Mouse (Mus musculus): ENCODE data around the gene Agfg1. TPM values are rescaled to one million over a fixed set of nuclear protein-coding genes. Genes with fewer than 3 reads are reported as not detected.

Gene Agfg1
- polyA plus RNA-seq (2015; fragmentation: Nextera tagmentation; extraction: Ambion mirVana), result 22.9 and 28.1 TPM in 2 replicates

DNA sequence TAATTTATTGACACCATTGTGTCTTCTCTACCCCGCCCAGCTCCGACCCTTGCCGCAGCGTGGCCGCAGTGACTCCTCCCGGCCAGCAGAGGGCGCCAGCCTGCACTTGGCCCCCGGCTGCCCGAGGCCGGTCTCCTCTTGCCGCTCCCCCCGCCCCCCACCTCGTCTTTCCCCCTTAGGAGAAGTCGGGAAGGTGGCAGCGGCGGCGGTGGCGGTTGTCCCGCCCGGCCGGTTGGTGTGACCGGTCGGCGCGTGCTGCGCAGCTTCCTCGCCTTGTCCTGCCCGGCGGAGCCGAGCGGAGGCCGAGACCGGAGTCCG is at the start of gene Agfg1:
TSS of gene Agfg1 (plus strand) at position 188 of the 318 bp plus-strand sequence.
- under 1% methylated on average over 34 of the region's 34 CpGs for WGBS
- Histone ChIP-seq H3K9ac (peak within 1 kb of the TSS; percentile 91), H3K36me3 (no peaks in the 10 kb centered on the region)

DNA sequence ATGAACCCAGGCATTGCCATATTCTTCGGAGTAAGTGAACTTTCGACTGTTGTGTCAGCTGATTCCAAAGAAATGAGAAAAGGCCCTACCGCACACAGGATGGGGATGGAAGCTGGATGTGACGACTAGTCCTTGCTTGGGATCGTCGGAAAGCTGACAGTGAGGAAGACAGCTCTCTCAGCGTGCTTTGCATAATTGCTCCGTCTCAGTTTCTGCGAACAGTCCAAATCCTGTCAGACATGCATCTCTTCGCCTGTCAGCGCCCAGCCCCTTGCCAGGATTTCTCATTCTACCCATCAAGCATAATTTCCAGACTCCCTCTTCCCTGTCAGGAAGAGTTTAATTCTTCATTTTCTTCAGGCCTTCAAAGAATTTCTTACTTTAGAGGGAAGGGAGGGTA is 48.2 kb upstream of the Agfg1 start:
- WGBS, result 60% methylated on average over 11 of the region's 11 CpGs
- Histone ChIP-seq H3K36me3 (no peaks in the 10 kb centered on the region), H3K9me3 (no peaks in the 10 kb centered on the region), H3K27ac (no peak overlapping the region), H3K27me3 (no peaks in the 10 kb centered on the region), H3K4me2 (no peak overlapping the region), H3K9ac (no peak overlapping the region), H3K4me1 (peaks cover 13% of the 10 kb centered on the region), H3K4me3 (no peak overlapping the region)
- no peak for ATAC-seq (ENCODE audit: insufficient number of reproducible peaks, insufficient read depth, low FRiP score, low TSS enrichment, low read depth)

More for the DNA sequence above, at the start of gene Agfg1:
- Histone ChIP-seq H3K9me3 (no peaks in the 10 kb centered on the region), H3K4me3 (peak within 1 kb of the TSS; percentile 96), H3K27me3 (no peaks in the 10 kb centered on the region), H3K27ac (peak within 1 kb of the TSS; percentile 76), H3K4me2 (peak within 1 kb of the TSS; percentile 85), H3K4me1 (peaks cover 14% of the 10 kb centered on the region)
- ATAC-seq (ENCODE audit: insufficient number of reproducible peaks, insufficient read depth, low FRiP score, low TSS enrichment, low read depth), result peak; percentile 77

DNA sequence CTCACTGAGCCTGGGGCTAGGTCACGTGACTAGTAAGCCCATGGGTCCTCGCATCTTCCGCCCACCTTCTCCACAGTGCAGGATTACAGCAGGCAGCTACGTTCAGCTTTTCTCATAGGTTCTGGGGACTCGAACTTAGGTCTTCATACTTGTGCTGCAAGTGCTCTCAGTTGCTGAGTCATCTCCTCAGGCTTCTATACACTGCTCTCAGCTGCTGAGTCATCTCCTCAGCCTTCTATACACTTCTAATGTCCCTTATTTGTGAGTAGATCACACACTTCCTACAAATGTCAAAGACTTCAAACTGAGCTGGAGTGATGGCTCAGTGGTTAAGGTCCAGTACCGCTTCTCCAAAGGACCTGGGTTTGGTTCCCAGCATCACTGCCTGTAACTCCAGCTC is 47.0 kb upstream of the Agfg1 start:
- H3K4me2 ChIP-seq, result no peak overlapping the region
- H3K9me3 ChIP-seq, result no peaks in the 10 kb centered on the region
- no peaks in the 10 kb centered on the region for H3K27me3 ChIP-seq
- 92% methylated on average over 6 of the region's 6 CpGs for WGBS
- no peak overlapping the region for H3K27ac ChIP-seq
- no peak overlapping the region for H3K9ac ChIP-seq
- peaks cover 13% of the 10 kb centered on the region for H3K4me1 ChIP-seq
- ATAC-seq (ENCODE audit: insufficient number of reproducible peaks, insufficient read depth, low FRiP score, low TSS enrichment, low read depth), result no peak
- no peak overlapping the region for H3K4me3 ChIP-seq
- no peaks in the 10 kb centered on the region for H3K36me3 ChIP-seq

DNA sequence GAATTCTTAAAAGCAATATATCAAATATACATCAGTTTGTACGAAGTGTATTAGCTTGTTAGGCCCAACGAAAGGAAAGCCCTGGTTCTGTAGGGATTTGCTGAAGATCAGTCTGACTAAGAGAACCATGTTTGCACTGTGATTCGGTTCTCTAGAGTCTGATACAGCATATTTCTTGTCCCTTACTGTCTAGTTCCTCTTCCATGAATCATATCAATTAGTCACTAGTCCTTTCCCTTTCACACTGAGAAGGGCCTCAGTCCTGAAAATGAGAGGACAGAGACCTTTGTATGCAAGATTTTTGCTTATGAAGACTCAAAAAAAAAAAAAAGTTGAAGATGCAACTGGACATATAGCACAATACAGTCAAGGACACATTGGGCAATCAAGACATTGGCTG is 46.2 kb upstream of the Agfg1 start:
- no peaks in the 10 kb centered on the region for H3K27me3 ChIP-seq
- H3K36me3 ChIP-seq, result no peaks in the 10 kb centered on the region
- no peak overlapping the region for H3K9ac ChIP-seq
- H3K4me1 ChIP-seq, result peaks cover 6% of the 10 kb centered on the region
- no peaks in the 10 kb centered on the region for H3K9me3 ChIP-seq
- no peak overlapping the region for H3K27ac ChIP-seq
- H3K4me2 ChIP-seq, result no peak overlapping the region
- WGBS, result 85% methylated on average over 3 of the region's 3 CpGs
- ATAC-seq (ENCODE audit: insufficient number of reproducible peaks, insufficient read depth, low FRiP score, low TSS enrichment, low read depth), result no peak
- H3K4me3 ChIP-seq, result no peak overlapping the region

DNA sequence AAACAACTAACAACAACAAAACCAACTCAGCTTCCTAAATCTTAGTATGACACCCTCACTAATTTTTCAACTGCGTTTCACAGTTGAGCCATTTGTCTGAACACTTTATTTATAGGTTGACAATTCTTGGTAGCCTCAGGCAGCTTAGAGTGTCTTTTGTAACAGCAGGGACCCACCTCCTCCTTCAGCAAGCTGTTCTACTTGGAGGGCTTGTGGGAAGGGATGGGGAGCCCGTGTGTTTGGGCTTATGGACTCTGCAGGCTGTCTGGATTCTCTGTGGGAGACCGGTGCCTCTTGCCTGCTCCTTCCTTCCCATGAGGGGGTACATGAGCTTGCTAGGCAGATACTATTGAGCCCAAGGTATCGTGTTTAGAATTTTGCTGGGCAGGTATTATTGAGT is 45.3 kb upstream of the Agfg1 start:
- WGBS, result 49% methylated on average over 4 of the region's 4 CpGs

DNA sequence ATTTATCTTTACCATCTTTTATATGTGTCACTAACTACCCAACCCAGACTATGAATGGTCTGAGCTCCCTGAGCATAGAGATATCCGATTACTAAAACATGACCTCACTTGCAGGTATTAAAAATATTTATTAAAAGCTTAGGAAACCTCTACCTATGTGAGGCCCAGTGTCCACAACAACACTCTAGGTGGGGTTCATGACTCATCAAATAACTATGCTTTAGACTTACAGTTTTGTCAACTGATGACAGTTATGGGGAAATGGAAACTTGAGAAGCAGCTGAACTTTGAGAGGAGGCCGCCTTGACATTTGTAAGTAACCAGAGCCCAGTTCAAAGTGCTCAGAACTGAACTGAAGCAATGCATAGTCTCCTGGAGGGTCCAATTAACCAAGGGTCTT is 44.1 kb upstream of the Agfg1 start:
- no peak overlapping the region for H3K4me3 ChIP-seq
- no peak overlapping the region for H3K4me2 ChIP-seq
- H3K4me1 ChIP-seq, result peaks cover 5% of the 10 kb centered on the region; the same call in 1 of the 2 replicates
- no peaks in the 10 kb centered on the region for H3K27me3 ChIP-seq
- no peaks in the 10 kb centered on the region for H3K36me3 ChIP-seq
- no peak for ATAC-seq (ENCODE audit: insufficient number of reproducible peaks, insufficient read depth, low FRiP score, low TSS enrichment, low read depth)
- H3K27ac ChIP-seq, result no peak overlapping the region
- no peak overlapping the region for H3K9ac ChIP-seq
- no peaks in the 10 kb centered on the region for H3K9me3 ChIP-seq
- WGBS, result 65% methylated on average over 2 of the region's 2 CpGs

More for the DNA sequence above, 45.3 kb upstream of the Agfg1 start:
- Histone ChIP-seq H3K4me3 (no peak overlapping the region), H3K9me3 (no peaks in the 10 kb centered on the region), H3K27ac (no peak overlapping the region), H3K9ac (no peak overlapping the region), H3K4me2 (no peak overlapping the region), H3K36me3 (no peaks in the 10 kb centered on the region), H3K4me1 (peaks cover 5% of the 10 kb centered on the region; the same call in 1 of the 2 replicates), H3K27me3 (no peaks in the 10 kb centered on the region)
- ATAC-seq (ENCODE audit: insufficient number of reproducible peaks, insufficient read depth, low FRiP score, low TSS enrichment, low read depth), result no peak

DNA sequence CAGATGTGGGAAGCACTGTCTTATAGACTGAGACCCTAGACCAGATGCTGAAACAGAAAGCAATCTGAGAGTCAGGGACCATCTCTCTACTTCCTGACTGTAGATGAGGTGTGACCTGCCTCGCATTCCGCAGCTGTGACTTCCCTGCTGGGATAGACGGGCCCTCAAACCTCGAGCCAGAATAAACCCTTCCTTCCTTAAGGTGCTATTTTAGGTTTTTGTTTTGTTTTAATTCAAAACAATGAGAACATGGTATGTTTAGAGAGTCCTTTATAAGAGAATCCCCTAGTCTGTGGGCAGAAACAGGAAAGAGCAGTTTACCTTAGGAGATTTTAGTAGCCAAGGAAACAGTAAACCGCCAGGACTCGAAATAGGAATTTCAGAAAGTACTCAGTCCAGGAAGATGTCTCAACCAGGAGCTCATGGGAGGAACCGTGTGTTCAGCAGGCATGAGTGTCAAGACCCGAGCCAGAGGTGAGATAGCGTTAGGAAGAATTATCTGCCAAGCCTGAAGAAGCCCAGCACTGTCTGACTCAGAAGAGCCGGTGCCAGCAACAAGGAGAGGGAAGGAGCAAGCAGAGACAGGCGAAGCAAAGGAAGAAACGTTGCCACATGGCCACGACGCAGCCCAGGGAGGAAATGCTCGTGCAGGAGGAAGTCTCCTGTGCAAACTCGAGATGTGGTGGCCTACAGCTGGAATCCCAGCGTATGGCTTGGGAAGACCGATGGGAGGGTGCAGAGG is 43.4 kb upstream of the Agfg1 start:
- no peak overlapping the region for H3K4me3 ChIP-seq
- H3K36me3 ChIP-seq, result no peaks in the 10 kb centered on the region
- H3K9me3 ChIP-seq, result no peaks in the 10 kb centered on the region
- no peak for ATAC-seq (ENCODE audit: insufficient number of reproducible peaks, insufficient read depth, low FRiP score, low TSS enrichment, low read depth)
- H3K4me1 ChIP-seq, result peaks cover 2% of the 10 kb centered on the region; the same call in 1 of the 2 replicates
- no peak overlapping the region for H3K9ac ChIP-seq
- H3K27ac ChIP-seq, result no peak overlapping the region
- WGBS, result 72% methylated on average over 18 of the region's 18 CpGs
- no peak overlapping the region for H3K4me2 ChIP-seq
- no peaks in the 10 kb centered on the region for H3K27me3 ChIP-seq

DNA sequence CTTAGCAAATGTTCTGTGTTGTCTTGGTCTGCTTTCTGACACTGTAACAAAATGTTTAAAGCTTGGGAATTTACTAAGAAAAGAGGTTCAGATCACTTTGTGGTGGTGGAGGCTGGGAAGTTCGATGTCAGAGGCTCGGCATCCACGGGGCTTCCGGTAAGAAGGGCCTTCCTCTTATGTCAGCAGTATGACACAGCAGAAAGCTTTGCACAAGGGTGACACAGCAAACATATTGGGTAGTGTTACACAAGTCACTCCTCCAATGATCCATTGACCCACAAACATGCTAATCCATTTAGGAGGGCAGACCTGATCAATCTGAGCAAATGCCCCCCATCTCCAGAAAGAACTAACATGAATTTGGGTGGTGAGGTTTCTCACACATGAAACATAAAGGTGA is 42.2 kb upstream of the Agfg1 start:
- Histone ChIP-seq H3K36me3 (no peaks in the 10 kb centered on the region), H3K27ac (no peak overlapping the region), H3K9ac (no peak overlapping the region), H3K4me2 (no peak overlapping the region), H3K4me3 (no peak overlapping the region), H3K9me3 (no peaks in the 10 kb centered on the region), H3K4me1 (no peaks in the 10 kb centered on the region), H3K27me3 (no peaks in the 10 kb centered on the region)
- 85% methylated on average over 4 of the region's 4 CpGs for WGBS
- ATAC-seq (ENCODE audit: insufficient number of reproducible peaks, insufficient read depth, low FRiP score, low TSS enrichment, low read depth), result no peak

DNA sequence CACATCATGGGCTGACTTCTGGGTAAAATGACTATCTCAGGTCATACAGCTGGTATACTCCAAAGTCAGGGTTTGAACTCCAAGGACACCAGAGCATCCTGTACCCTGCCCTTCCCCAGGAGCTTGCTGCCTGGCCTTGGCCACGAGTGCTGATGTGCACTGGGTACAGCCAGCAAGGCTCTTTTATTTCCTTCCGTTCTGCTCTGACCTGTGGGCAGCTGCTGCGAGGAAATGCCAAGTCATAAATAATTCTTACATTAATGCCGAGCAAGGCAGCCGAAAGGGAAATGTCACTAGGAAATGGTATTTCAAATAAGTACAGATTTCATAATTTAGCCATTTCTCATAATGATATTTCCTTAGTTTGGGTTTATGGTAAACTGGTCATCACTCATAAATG is 41.0 kb upstream of the Agfg1 start:
- Histone ChIP-seq H3K27me3 (no peaks in the 10 kb centered on the region), H3K36me3 (no peaks in the 10 kb centered on the region), H3K4me2 (no peak overlapping the region), H3K4me1 (no peaks in the 10 kb centered on the region), H3K27ac (no peak overlapping the region), H3K9me3 (no peaks in the 10 kb centered on the region), H3K4me3 (no peak overlapping the region), H3K9ac (no peak overlapping the region)
- ATAC-seq (ENCODE audit: insufficient number of reproducible peaks, insufficient read depth, low FRiP score, low TSS enrichment, low read depth), result no peak
- 76% methylated on average over 5 of the region's 5 CpGs for WGBS

DNA sequence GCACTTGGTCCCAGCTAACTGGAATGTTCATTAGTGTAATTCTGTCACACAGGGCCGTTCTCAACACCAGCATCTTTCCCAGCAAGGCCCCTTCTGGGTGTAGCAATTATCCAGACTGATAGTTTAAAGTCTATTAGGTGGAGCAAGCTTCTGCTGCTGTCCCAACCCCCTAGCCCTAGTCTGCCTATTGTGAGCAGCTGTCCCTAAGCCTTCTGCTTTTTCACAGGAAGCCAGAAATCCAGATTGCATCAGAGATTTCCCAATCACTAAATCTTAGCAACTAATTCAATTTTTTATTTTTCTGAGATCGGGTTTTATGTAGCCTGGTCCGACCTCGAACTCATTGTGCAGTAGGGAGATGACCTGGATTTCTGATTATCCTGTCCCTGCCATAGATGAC is 40.4 kb upstream of the Agfg1 start:
- 70% methylated on average over 4 of the region's 4 CpGs for WGBS

DNA sequence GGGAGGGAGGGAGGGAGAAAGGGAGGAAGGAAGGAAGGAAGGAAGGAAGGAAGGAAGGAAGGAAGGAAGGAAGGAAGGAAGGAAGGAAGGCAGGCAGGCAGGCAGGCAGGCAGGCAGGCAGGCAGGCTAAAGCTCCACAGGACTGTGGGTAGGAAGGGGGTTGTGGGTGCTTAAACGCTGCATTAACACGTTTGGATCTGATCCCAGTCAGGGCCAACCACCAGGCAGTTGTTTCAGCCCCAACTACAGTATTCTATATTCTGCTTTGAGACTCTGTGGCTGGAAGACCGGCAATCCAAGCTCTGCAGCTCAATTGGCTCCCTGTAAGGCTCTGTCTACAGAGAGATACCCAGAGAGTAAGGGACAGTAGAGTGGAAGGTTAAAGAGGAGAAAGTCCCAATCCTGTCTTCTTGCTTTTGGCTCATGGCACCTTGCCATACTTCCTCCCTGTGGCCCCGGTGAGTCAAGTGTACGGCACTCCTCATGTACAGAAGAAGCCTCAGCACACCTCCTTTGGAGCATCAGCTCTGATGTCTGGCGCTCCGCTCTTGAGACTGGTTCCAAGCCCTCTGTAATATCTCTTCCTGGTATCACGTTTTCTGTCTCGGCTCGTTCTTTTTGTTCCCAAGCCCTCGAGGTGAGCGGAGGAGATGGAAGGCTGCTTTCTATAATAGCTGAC is 38.0 kb upstream of the Agfg1 start:
- no peaks in the 10 kb centered on the region for H3K27me3 ChIP-seq
- H3K4me2 ChIP-seq, result no peak overlapping the region
- no peak overlapping the region for H3K4me3 ChIP-seq
- WGBS, result 76% methylated on average over 12 of the region's 12 CpGs
- no peaks in the 10 kb centered on the region for H3K9me3 ChIP-seq
- no peak for ATAC-seq (ENCODE audit: insufficient number of reproducible peaks, insufficient read depth, low FRiP score, low TSS enrichment, low read depth)
- no peak overlapping the region for H3K9ac ChIP-seq
- no peak overlapping the region for H3K27ac ChIP-seq
- no peaks in the 10 kb centered on the region for H3K36me3 ChIP-seq
- no peaks in the 10 kb centered on the region for H3K4me1 ChIP-seq

More for the DNA sequence above, 40.4 kb upstream of the Agfg1 start:
- Histone ChIP-seq H3K36me3 (no peaks in the 10 kb centered on the region), H3K27ac (no peak overlapping the region), H3K4me3 (no peak overlapping the region), H3K9ac (no peak overlapping the region), H3K4me2 (no peak overlapping the region), H3K27me3 (no peaks in the 10 kb centered on the region), H3K9me3 (no peaks in the 10 kb centered on the region), H3K4me1 (no peaks in the 10 kb centered on the region)
- no peak for ATAC-seq (ENCODE audit: insufficient number of reproducible peaks, insufficient read depth, low FRiP score, low TSS enrichment, low read depth)

DNA sequence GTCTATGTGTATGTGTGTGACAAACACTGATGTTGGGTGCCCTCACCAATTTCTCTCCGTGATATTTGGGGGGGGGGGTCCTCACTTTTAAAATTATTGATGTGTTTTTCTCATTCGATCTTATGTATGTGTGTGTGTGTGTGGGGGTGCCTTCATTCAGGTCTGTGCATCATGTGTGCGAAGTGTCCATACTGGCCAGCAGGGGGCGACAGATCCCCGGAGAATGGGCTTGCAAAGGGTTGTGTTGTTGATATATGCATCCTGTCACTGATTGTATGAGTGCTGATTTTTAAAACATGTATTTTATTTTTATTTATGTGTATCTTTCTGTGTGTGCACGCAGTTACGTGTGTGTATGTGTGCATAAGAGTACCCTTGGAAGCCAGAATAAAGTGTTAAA is 35.7 kb upstream of the Agfg1 start:
- Histone ChIP-seq H3K4me2 (no peak overlapping the region), H3K9ac (no peak overlapping the region), H3K36me3 (no peaks in the 10 kb centered on the region), H3K4me1 (peaks cover 3% of the 10 kb centered on the region; the same call in 1 of the 2 replicates), H3K9me3 (no peaks in the 10 kb centered on the region), H3K27me3 (no peaks in the 10 kb centered on the region), H3K27ac (no peak overlapping the region), H3K4me3 (no peak overlapping the region)
- ATAC-seq (ENCODE audit: insufficient number of reproducible peaks, insufficient read depth, low FRiP score, low TSS enrichment, low read depth), result no peak
- WGBS, result 74% methylated on average over 7 of the region's 7 CpGs

Measured in embryonic facial prominence, embryonic 13.5 days (tissue).